Mouse (Mus musculus) E14TG2a.4 (cell line): ENCODE results near the gene Raver2.

ENCODE experiments used
- H3K27me3 ChIP-seq: 2 replicates; pipeline ENCODE4 v1.6.1; 2014; ENCODE audit warnings: low read length, control low read depth; ENCODE audit not compliant: insufficient read depth
- H3K36me3 ChIP-seq: 2 replicates; pipeline ENCODE4 v1.6.1; 2014; ENCODE audit warnings: low read length, control low read depth; ENCODE audit not compliant: insufficient read depth
- H3K4me1 ChIP-seq: replicated peaks from 2 replicates; pipeline ENCODE4 v1.6.1; 2014; ENCODE audit warnings: low read depth, low read length, control low read depth
- H3K4me3 ChIP-seq: replicated peaks from 2 replicates; pipeline ENCODE4 v1.5.1; 2014; ENCODE audit warnings: mild to moderate bottlenecking, low read length
- H3K9me3 ChIP-seq: 2 replicates; pipeline ENCODE4 v1.6.1; 2014; ENCODE audit warnings: low read length, control low read depth
- CTCF ChIP-seq: conservative IDR thresholded peaks from 2 replicates; pipeline ENCODE4 v1.5.1; 2014; ENCODE audit warnings: low read length
- NANOG ChIP-seq: IDR thresholded peaks from 2 replicates; pipeline ENCODE4 v1.6.1; 2014; ENCODE audit warnings: borderline replicate concordance, low read length, mixed read lengths
- POU5F1 ChIP-seq: IDR thresholded peaks from 2 replicates; pipeline ENCODE4 v1.6.1; 2014; ENCODE audit warnings: low read length, borderline replicate concordance

Gene Raver2

GRCm38 (mm10) chr4:101172738-101173137 lies 104.0 kb downstream of the Raver2 start:
- Histone ChIP-seq H3K4me1 (peaks cover 5% of the 10 kb centered on the region; the same call in 1 of the 2 replicates), H3K27me3 (no peaks in the 10 kb centered on the region), H3K36me3 (peaks cover 55% of the 10 kb centered on the region), H3K4me3 (no peak overlapping the region), H3K9me3 (no peaks in the 10 kb centered on the region)
- TF ChIP-seq CTCF: no peak
- TF ChIP-seq POU5F1: no peak
- TF ChIP-seq NANOG: no peak

GRCm38 (mm10) chr4:101174916-101175625 lies 106.3 kb downstream of the Raver2 start:
- Histone ChIP-seq H3K27me3 (no peaks in the 10 kb centered on the region), H3K4me1 (peaks cover 5% of the 10 kb centered on the region; the same call in 1 of the 2 replicates), H3K9me3 (no peaks in the 10 kb centered on the region), H3K36me3 (peaks cover 51% of the 10 kb centered on the region), H3K4me3 (no peak overlapping the region)
- TF ChIP-seq CTCF (no peak), POU5F1 (no peak), NANOG (no peak)

GRCm38 (mm10) chr4:101176123-101176522 lies 107.3 kb downstream of the Raver2 start:
- H3K4me1 ChIP-seq: peaks cover 5% of the 10 kb centered on the region; the same call in 1 of the 2 replicates
- TF ChIP-seq CTCF: no peak
- no peak for TF ChIP-seq NANOG
- no peak for TF ChIP-seq POU5F1
- H3K27me3 ChIP-seq: no peaks in the 10 kb centered on the region
- no peaks in the 10 kb centered on the region for H3K9me3 ChIP-seq
- H3K36me3 ChIP-seq: peaks cover 44% of the 10 kb centered on the region
- H3K4me3 ChIP-seq: no peak overlapping the region

GRCm38 (mm10) chr4:101177796-101178195 lies 109.0 kb downstream of the Raver2 start:
- Histone ChIP-seq H3K4me3 (no peak overlapping the region), H3K4me1 (peaks cover 2% of the 10 kb centered on the region; the same call in 1 of the 2 replicates), H3K36me3 (peaks cover 47% of the 10 kb centered on the region), H3K27me3 (no peaks in the 10 kb centered on the region), H3K9me3 (no peaks in the 10 kb centered on the region)
- TF ChIP-seq CTCF: no peak
- no peak for TF ChIP-seq POU5F1
- TF ChIP-seq NANOG: no peak

GRCm38 (mm10) chr4:101179076-101179475 lies 110.3 kb downstream of the Raver2 start:
- no peaks in the 10 kb centered on the region for H3K27me3 ChIP-seq
- peaks cover 40% of the 10 kb centered on the region for H3K36me3 ChIP-seq
- H3K4me3 ChIP-seq: no peak overlapping the region
- peaks cover 3% of the 10 kb centered on the region; the same call in 1 of the 2 replicates for H3K4me1 ChIP-seq
- no peaks in the 10 kb centered on the region for H3K9me3 ChIP-seq
- TF ChIP-seq CTCF (no peak), NANOG (no peak), POU5F1 (no peak)

GRCm38 (mm10) chr4:101179836-101180235 lies 111.1 kb downstream of the Raver2 start:
- TF ChIP-seq CTCF: no peak
- no peak for TF ChIP-seq POU5F1
- no peak for TF ChIP-seq NANOG
- Histone ChIP-seq H3K27me3 (no peaks in the 10 kb centered on the region), H3K36me3 (peaks cover 36% of the 10 kb centered on the region), H3K4me3 (no peak overlapping the region), H3K4me1 (peaks cover 3% of the 10 kb centered on the region; the same call in 1 of the 2 replicates), H3K9me3 (no peaks in the 10 kb centered on the region)

GRCm38 (mm10) chr4:101180681-101181080 lies 111.9 kb downstream of the Raver2 start:
- H3K27me3 ChIP-seq: no peaks in the 10 kb centered on the region
- peaks cover 33% of the 10 kb centered on the region for H3K36me3 ChIP-seq

GRCm38 (mm10) chr4:101182603-101183011 lies 113.8 kb downstream of the Raver2 start:
- H3K4me3 ChIP-seq: no peak overlapping the region
- no peak for TF ChIP-seq NANOG
- TF ChIP-seq POU5F1: no peak
- TF ChIP-seq CTCF: no peak
- H3K27me3 ChIP-seq: no peaks in the 10 kb centered on the region
- H3K4me1 ChIP-seq: peaks cover 3% of the 10 kb centered on the region; the same call in 1 of the 2 replicates
- H3K9me3 ChIP-seq: no peaks in the 10 kb centered on the region
- peaks cover 27% of the 10 kb centered on the region for H3K36me3 ChIP-seq

More at GRCm38 (mm10) chr4:101180681-101181080, 111.9 kb downstream of the Raver2 start:
- Histone ChIP-seq H3K4me3 (no peak overlapping the region), H3K9me3 (no peaks in the 10 kb centered on the region), H3K4me1 (peaks cover 3% of the 10 kb centered on the region; the same call in 1 of the 2 replicates)
- TF ChIP-seq POU5F1 (no peak), NANOG (no peak)

GRCm38 (mm10) chr4:101185216-101185615 lies 116.4 kb downstream of the Raver2 start:
- no peak for TF ChIP-seq POU5F1
- no peak for TF ChIP-seq NANOG
- TF ChIP-seq CTCF: no peak
- Histone ChIP-seq H3K36me3 (peaks cover 25% of the 10 kb centered on the region), H3K27me3 (no peaks in the 10 kb centered on the region), H3K4me1 (peaks cover 3% of the 10 kb centered on the region; the same call in 1 of the 2 replicates), H3K4me3 (no peak overlapping the region), H3K9me3 (no peaks in the 10 kb centered on the region)
